Mouse (Mus musculus): Measurements from ENCODE around the gene Socs7.

The Socs7 gene

DNA sequence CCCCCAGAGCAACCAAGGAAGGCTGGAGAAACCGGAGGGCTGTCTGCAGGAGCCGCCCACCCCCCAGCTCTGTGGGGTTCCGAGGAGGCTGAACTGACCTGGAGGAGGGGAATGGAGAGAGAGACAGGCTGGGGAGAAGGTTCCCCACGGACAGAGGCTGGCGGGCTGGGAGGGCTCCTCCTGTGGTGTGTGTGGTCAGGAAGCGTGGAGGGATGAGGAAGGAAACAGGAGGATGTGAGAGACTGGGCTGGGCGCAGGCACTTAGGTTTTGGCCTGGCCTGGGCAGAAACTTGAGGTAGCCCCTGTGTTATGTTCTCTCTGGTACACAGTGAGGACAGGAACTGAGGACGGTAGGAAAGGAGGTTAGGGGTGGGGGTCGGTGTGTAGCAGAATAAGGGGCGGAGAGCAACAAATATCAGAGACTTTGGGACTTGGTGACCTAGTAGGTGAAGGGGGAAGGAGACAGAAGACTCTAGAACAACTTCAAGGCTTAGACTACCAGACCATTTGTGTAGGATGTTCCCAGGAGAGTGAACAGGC lies 50.5 kb downstream of the Socs7 start:
- no peak for ATAC-seq (ENCODE audit: insufficient number of reproducible peaks, low FRiP score, low TSS enrichment)

GRCm38 (mm10) chr11:97415330-97415711 lies 53.0 kb downstream of the Socs7 start, which contains the start of gene Arhgap23:
Arhgap23 (plus strand) TSS chr11:97415533.
- no peak for ATAC-seq (ENCODE audit: insufficient number of reproducible peaks, low FRiP score, low TSS enrichment)

DNA sequence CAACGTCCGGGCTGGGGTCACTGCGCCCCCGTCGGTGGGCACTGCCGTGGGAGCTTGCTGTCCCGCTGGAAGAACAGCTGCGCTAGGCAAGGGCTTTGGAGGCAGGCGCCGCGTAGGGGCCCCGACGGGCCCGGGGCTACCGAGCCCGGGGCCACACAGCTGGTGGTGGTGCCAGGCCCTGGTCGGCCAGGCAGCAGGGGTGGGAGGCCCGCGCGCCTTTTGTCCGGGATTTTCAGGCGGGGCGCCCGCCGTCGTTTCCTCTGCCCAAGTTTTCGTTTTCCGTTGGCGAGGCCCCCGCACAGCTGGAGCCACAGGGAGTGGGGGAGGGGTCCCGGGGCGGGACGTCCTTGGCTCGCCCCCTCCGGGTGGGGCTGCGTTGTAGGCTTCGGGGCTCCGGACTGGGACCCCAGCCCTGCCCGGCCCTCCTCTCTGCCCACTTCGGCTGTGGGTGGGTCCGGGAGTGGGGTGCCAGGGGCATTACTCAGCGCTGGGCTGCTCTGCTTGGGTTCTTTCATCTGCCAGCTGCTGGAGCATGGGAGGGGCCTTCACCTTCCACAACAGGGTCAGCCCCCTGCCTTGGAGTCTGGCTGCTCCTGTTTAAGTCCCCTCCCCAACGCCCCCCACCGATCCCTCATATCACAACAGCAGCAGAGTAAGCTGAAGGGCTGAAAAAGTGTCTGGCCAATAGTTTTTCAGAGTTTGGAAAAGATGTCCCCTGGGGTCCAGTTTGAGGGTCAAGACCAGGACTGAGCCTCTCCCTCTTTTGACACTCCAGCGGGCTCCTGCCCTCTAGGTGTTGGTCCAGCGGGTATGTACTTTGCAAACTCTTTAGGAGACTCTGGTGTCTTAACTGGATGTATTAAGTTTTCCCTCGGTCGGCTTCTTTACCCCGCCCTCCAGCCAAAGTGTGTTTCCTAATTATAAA lies 53.6 kb downstream of the Socs7 start:
- no peak for ATAC-seq (ENCODE audit: insufficient number of reproducible peaks, low FRiP score, low TSS enrichment)

DNA sequence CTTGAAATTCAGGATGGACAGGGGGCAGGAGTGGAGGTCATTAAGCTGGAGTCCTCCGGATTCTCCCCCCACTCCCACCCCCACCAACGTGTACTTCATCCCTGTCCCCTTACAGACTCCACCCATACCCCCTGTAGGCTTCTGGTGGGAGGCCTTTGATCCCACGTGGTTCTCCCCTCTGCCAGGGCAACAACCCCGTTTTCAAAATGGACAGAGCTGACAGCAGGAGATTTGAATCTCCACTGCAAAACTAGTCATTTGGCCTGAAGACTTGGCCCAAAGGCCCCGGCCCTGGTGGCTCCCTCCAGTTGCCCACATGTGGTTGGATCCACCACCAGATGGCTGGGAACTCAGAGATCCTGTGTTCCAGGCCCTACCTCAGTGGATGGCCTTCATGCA lies 54.3 kb downstream of the Socs7 start:
- ATAC-seq (ENCODE audit: insufficient number of reproducible peaks, low FRiP score, low TSS enrichment): no peak

DNA sequence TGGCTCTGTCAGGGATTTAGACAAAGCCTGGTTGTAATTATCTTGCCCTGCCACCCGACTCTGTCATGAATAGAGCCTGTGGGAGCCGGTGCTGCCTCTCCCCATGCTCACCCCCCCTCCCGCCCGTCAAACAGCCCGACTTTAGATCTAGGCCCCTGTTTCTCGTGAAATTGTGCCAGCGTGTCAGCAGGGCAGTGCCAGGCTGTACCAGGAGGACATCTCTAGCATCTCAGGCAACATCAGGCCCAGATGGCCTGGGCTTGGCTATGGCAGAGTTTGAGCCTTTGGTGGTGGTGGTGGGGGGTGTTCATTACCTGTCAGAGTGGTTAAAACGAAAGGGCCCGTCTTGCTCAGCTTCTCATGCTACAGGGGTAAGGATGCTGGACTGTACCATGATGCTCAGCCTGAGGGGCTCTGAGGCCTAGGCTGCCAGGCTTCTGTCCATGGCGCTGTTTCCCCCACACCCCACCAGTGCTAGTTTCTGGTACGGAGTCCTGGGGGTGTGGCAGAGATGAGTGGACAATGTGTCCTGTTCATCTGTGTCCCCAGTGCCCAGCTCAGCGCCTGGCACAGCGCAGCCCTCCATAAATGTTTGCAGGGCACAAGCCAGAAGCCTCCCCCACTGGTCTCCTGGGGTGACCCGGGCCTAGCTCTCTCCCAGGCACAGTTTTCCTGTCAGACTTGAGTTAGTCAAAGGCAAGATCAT lies 56.6 kb downstream of the Socs7 start:
- no peak for ATAC-seq (ENCODE audit: insufficient number of reproducible peaks, low FRiP score, low TSS enrichment)

DNA sequence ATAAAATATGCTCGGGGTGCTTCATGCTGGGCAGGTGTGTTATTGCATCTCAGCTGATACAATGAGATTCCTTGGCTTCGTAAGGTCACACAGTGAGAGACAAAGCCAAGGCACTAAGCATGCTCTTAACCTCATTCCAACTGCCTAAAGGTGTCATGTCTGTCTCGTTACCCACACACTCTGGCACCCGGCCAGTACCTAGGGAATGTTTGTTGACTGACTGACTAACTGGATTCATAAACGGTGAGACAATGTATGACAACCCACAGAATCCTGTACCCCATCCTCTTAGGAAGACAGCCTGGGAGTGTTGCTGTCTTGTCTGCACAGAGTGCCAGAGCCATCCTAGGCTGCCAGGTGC lies 57.2 kb downstream of the Socs7 start:
- no peak for ATAC-seq (ENCODE audit: insufficient number of reproducible peaks, low FRiP score, low TSS enrichment)

DNA sequence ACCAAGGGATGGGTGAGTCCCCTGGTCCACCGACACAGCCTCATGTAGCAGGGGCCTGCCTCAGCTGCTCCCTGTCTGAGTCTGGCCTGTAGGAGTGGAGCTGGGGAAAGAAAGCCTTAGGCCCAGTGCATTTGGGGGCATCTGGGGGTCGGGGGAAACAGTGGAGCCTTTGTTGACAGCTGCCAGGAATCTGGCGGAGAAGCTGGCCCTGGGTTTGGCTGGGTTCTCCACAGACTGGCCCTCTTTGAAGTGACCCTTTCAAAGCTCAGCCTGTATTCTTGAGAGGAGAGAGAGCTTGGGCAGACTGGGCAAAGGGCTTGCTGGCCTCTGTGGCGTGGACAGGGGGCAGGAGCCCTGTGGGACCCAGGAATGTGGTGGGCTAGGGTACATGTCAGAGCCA lies 60.2 kb downstream of the Socs7 start:
- ATAC-seq (ENCODE audit: insufficient number of reproducible peaks, low FRiP score, low TSS enrichment): no peak

DNA sequence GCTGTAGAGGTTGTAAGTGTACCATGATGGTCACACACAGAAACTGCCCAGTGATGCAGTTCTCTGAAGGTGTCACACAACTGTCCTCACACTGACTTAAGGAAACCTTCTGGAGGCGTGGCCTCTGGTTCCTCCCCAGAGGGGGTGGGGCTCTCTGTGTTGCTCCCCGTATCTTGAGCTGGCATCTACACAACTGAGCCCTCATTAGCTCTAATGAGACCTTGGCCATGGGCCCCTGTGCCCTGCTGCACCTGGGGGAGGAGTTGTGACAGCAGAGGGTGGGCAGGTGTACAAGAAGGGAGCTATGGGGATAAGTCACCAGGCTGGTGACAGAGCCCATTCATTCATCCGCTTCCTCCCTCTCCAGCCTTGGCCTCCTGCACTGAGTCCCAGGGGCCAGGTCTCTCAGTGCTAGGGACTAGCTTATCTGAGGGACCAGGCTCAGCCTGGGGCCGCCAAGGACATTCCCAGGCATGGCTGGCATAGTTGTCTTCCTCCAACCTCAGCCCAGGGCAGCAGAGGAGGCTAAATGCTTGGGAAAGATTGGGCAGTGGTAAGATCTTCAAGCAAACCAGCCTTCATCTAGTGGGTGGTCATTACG lies 61.8 kb downstream of the Socs7 start:
- ATAC-seq (ENCODE audit: insufficient number of reproducible peaks, low FRiP score, low TSS enrichment): no peak

GRCm38 (mm10) chr11:97424802-97425201 lies 62.5 kb downstream of the Socs7 start:
- no peak for ATAC-seq (ENCODE audit: insufficient number of reproducible peaks, low FRiP score, low TSS enrichment)

DNA sequence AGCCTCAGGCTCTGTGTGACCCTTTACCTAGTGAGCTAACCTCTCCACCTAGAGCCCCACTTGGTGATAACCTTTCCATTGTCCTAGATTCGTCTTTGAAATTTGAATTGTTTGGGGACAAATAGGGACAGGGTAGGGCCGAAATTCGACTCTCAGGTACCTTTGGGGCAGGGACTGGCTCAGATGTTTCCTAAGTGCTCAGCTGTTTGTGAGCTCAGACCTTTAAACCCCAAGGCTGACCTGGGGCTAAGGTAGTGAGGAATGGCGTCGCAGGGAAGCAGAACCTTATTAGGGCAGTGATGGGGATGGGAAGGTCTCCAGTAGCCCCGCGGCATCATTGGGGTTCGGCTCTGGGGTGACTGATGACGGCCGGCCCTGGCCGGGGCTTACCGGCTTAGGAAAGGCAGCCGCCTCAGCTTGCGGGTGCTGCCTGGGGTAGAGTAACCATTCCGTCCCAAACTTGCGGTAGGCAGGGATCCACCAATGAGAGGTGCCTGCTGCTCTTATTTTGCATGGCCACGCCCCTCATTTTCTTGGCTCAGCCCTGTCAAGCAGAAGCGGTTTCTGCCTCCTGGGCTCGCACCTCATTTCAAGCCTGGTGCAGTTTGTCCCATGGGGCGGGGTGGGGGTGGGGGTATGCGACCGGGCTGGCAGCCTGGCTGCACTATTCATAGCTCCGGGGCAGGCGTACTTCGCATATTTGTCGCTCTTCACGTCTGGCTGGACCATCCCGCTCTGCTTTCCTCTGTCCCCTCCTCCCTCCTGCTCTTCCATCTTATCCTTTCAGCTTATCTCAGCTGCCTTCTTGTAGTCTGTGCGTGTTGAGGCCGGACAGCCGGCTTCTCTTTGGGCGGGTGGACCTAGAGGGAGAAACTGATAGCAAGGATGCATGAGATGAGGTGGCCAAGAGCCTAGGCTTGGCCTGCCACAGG lies 65.7 kb downstream of the Socs7 start:
- peak; percentile 85; the same call in 1 of the 2 replicates for ATAC-seq (ENCODE audit: insufficient number of reproducible peaks, low FRiP score, low TSS enrichment)

DNA sequence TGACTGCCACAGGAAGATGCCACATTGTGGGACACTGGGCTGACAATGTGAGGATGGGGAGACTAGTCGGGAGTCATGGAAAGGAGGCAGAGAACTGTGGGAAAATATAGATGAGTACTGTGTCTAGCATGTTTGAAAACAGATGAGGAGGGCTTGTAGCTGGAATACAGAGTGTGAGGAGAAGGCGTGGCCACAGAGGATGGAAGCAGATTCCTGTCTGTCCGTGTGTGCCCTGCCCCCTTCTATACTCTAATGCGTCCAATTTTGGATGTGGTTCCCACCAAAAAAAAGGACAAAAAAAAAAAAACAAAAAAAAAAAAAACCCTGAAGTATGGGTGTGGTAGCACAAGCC lies 66.4 kb downstream of the Socs7 start:
- no peak for ATAC-seq (ENCODE audit: insufficient number of reproducible peaks, low FRiP score, low TSS enrichment)

GRCm38 (mm10) chr11:97429615-97430014 lies 67.3 kb downstream of the Socs7 start:
- ATAC-seq (ENCODE audit: insufficient number of reproducible peaks, low FRiP score, low TSS enrichment): no peak

DNA sequence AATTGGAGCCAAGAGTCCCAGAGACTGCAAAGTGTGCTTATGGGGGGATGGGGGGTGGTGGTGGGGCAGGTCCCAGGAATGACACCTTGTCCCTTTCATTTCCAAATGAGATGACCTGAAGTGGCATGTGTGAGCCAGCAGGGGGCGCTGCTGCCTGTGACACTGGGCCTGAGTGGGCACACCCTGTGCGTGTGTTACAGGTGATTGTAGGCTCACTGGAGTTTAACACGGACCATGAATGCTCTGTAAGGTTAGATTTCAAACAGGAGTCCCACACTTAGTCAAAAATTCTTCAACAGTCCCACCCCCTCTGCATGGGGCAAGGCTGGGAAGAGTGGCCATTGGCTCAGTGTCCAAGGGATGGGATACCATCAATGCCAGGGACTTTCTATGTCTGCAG lies 69.7 kb downstream of the Socs7 start:
- ATAC-seq (ENCODE audit: insufficient number of reproducible peaks, low FRiP score, low TSS enrichment): peak; percentile 50; the same call in 1 of the 2 replicates

GRCm38 (mm10) chr11:97432983-97433539 lies 70.7 kb downstream of the Socs7 start:
- no peak for ATAC-seq (ENCODE audit: insufficient number of reproducible peaks, low FRiP score, low TSS enrichment)

- ATAC-seq (ENCODE audit: insufficient number of reproducible peaks, low FRiP score, low TSS enrichment): no peak
Observed at GRCm38 (mm10) chr11:97434121-97434520, 71.8 kb downstream of the Socs7 start.

DNA sequence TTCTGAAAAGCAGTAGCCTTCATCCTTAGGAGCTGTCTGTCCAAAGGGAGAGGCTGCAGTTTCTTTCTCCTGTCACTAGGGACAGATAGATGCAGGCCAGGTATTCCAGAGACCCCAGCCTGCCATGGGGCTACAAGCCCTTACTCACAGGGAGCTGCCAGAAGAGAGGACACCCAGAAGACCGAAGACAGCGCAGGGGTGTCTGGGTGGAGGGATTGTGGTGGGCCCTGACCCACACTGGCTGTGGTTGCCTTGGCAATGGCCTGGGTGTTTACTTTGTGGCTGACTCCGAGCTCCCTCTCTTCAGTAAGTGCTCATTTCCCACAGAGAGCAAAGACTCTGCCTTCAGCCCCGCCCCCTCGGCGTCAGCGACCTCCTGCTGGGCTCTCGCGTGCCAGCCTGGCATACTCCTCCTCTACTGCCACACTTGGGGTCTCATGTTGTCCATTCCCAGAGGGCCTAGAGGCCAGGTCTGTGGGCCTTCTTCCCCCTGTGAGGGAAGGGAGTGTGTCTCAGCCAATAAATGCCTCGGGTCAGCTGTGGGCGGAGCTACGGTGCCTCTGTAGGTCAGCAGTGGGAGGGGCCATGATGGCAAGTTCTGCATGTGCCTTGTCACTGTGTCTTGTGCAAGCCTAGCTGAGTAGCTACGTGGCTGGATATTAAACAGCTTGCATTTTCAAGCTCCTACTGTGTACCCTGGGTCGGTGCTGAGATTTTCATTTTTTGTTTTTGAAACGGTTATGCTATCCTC lies 72.5 kb downstream of the Socs7 start:
- ATAC-seq (ENCODE audit: insufficient number of reproducible peaks, low FRiP score, low TSS enrichment): no peak

- no peak for ATAC-seq (ENCODE audit: insufficient number of reproducible peaks, low FRiP score, low TSS enrichment)
Observed at GRCm38 (mm10) chr11:97435808-97436491, 73.6 kb downstream of the Socs7 start.

- ATAC-seq (ENCODE audit: insufficient number of reproducible peaks, low FRiP score, low TSS enrichment): no peak
Observed at GRCm38 (mm10) chr11:97437745-97438144, 75.4 kb downstream of the Socs7 start.

All from cerebellum, adult (tissue).